Mouse (Mus musculus) kidney, embryonic 15.5 days (tissue): ENCODE data around the gene Nfix. TPM values are rescaled to one million over a fixed set of nuclear protein-coding genes. Genes with fewer than 3 reads are reported as not detected.
A peak's percentile ranks its signal among the peaks of the same experiment; 100 is the strongest.

Experiments used
- ATAC-seq: fragments of 200-750 bp; cut with Nextera tagmentation; replicated peaks from 2 replicates; pipeline ENCODE4 v1.8.0; 2017; ENCODE audit warnings: moderate TSS enrichment; ENCODE audit not compliant: low FRiP score
- H3K27ac ChIP-seq: fragments of 300-500 bp; sonication (generic); 2 replicates; pipeline ENCODE4 v1.5.1; 2015; ENCODE audit warnings: mild to moderate bottlenecking, inconsistent platforms
- H3K27me3 ChIP-seq: fragments of 300-500 bp; sonication (generic); 2 replicates; pipeline ENCODE4 v1.6.1; 2015; ENCODE audit warnings: inconsistent platforms
- H3K36me3 ChIP-seq: fragments of 300-500 bp; sonication (generic); 2 replicates; pipeline ENCODE4 v1.6.1; 2015; ENCODE audit warnings: inconsistent platforms
- H3K4me1 ChIP-seq: fragments of 300-500 bp; sonication (generic); 2 replicates; pipeline ENCODE4 v1.6.1; 2015; ENCODE audit warnings: inconsistent platforms
- H3K4me2 ChIP-seq: fragments of 300-500 bp; sonication (generic); 2 replicates; pipeline ENCODE4 v1.6.1; 2015; ENCODE audit warnings: moderate library complexity, mild to moderate bottlenecking, inconsistent platforms
- H3K4me3 ChIP-seq: fragments of 300-500 bp; sonication (generic); replicated peaks from 2 replicates; pipeline ENCODE4 v1.5.1; 2015; ENCODE audit warnings: mild to moderate bottlenecking, inconsistent platforms
- H3K9ac ChIP-seq: fragments of 300-500 bp; sonication (generic); 2 replicates; pipeline ENCODE4 v1.6.1; 2015; ENCODE audit warnings: mild to moderate bottlenecking, inconsistent platforms
- H3K9me3 ChIP-seq: fragments of 300-500 bp; sonication (generic); replicated peaks from 2 replicates; pipeline ENCODE4 v1.6.1; 2016; ENCODE audit warnings: inconsistent platforms
- WGBS: fragments of 180-500 bp; shearing (Covaris S2); methylation state at CpG from one replicate; pipeline ENCODE4 v1.1.7; 2015; ENCODE audit warnings: mixed read lengths; 5-methylcytosine and 5-hydroxymethylcytosine counted together
- polyA plus RNA-seq: library from polyadenylated mRNA; unstranded; fragments of >200 nt; fragmentation: Nextera tagmentation; extraction: Ambion mirVana; gene quantifications from 2 replicates; pipeline ENCODE4 v1.2.1, GENCODE M21; 2015

Gene Nfix
- polyA plus RNA-seq, 1 experiment from 2014 or later, result 15.5 TPM

- H3K4me2 ChIP-seq, result no peak overlapping the region
- ATAC-seq, result no peak
- no peak overlapping the region for H3K9ac ChIP-seq
- peaks cover 10% of the 10 kb centered on the region for H3K4me1 ChIP-seq
- no peak overlapping the region for H3K4me3 ChIP-seq
- H3K9me3 ChIP-seq, result no peaks in the 10 kb centered on the region
- no peaks in the 10 kb centered on the region for H3K36me3 ChIP-seq
- H3K27me3 ChIP-seq, result peaks cover 91% of the 10 kb centered on the region
- no peak overlapping the region for H3K27ac ChIP-seq
- 96% methylated on average over 5 of the region's 5 CpGs for WGBS
Measured at GRCm38 (mm10) chr8:84806031-84806430, 5.9 kb upstream of the Nfix start.

- peak overlapping the region; percentile 67 for H3K27ac ChIP-seq
- ATAC-seq, result 0 out of 2 replicates have a peak, but pooled peaks have one; percentile 11
- peaks cover 34% of the 10 kb centered on the region for H3K4me1 ChIP-seq
- H3K9me3 ChIP-seq, result no peaks in the 10 kb centered on the region
- H3K9ac ChIP-seq, result peak overlapping the region; percentile 88
- H3K27me3 ChIP-seq, result peaks cover 94% of the 10 kb centered on the region
- H3K36me3 ChIP-seq, result no peaks in the 10 kb centered on the region
- H3K4me3 ChIP-seq, result peak overlapping the region; percentile 72
- under 1% methylated on average over 99 of the region's 108 CpGs for WGBS
- peak overlapping the region; percentile 91 for H3K4me2 ChIP-seq
Measured at GRCm38 (mm10) chr8:84799136-84799931, 810 bp downstream of the Nfix start.

GRCm38 (mm10) chr8:84798446-84799135 lies 1.6 kb downstream of the Nfix start:
- Histone ChIP-seq H3K36me3 (no peaks in the 10 kb centered on the region), H3K4me1 (peaks cover 42% of the 10 kb centered on the region), H3K4me2 (peak overlapping the region; percentile 91), H3K27me3 (peaks cover 94% of the 10 kb centered on the region), H3K9ac (peak overlapping the region; percentile 88), H3K4me3 (peak overlapping the region; percentile 72), H3K9me3 (no peaks in the 10 kb centered on the region), H3K27ac (no peak overlapping the region)
- ATAC-seq, result no peak
- WGBS, result 49% methylated on average over 10 of the region's 10 CpGs

DNA sequence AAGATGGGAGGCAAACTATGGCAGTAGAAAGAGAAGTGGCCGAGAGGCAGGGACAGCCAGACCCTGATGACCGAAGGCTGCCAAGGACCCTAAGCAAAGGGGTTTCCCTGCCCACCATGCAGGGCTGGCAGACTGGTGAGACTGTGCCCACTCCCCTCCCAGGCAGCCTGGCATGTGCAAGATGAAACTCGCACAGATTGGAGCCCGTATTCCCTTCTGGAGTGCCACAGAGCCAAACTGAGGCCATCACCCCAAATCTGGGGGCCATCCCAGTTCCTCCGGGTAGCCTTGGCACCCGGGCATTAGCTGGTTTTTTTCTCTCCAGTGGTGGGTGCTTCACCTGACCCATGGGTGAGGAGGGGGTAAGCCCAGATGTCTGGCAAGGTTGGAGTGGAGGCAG lies 2.2 kb downstream of the Nfix start:
- Histone ChIP-seq H3K4me1 (peaks cover 39% of the 10 kb centered on the region), H3K9ac (no peak overlapping the region), H3K27me3 (peaks cover 94% of the 10 kb centered on the region), H3K4me3 (no peak overlapping the region), H3K27ac (no peak overlapping the region), H3K4me2 (peak overlapping the region; percentile 91), H3K36me3 (no peaks in the 10 kb centered on the region), H3K9me3 (no peaks in the 10 kb centered on the region)
- no peak for ATAC-seq
- 77% methylated on average over 6 of the region's 6 CpGs for WGBS

DNA sequence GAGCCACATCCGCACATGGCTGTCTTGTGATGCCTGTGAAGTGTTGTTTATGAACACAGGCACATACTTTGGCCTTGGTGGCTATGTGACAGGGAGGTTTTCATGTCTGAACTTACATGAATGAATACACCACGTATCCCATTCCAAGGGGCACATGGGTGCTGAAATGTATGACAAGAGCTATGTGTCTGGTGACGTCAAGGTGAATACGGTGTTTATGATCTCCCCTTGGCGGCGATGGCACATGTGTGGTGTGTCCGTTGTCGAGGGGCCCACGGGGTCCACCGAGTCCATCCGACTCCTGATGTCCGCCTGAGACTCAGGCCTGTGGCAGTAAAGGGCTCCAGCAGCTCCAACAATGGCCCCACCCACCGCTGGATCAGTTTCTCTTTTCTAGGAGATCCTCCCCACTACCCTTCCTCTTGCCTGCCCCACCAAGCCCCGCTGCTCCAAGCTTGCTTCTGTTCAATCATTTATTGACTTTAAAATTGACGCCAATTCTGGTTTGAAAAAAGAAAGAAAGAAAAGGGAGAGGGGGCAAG lies 2.8 kb downstream of the Nfix start:
- no peak overlapping the region for H3K27ac ChIP-seq
- H3K4me3 ChIP-seq, result no peak overlapping the region
- H3K27me3 ChIP-seq, result peaks cover 94% of the 10 kb centered on the region
- no peak overlapping the region for H3K9ac ChIP-seq
- peaks cover 39% of the 10 kb centered on the region for H3K4me1 ChIP-seq
- no peak overlapping the region for H3K4me2 ChIP-seq
- no peaks in the 10 kb centered on the region for H3K9me3 ChIP-seq
- no peak for ATAC-seq
- H3K36me3 ChIP-seq, result no peaks in the 10 kb centered on the region
- 74% methylated on average over 15 of the region's 15 CpGs for WGBS

DNA sequence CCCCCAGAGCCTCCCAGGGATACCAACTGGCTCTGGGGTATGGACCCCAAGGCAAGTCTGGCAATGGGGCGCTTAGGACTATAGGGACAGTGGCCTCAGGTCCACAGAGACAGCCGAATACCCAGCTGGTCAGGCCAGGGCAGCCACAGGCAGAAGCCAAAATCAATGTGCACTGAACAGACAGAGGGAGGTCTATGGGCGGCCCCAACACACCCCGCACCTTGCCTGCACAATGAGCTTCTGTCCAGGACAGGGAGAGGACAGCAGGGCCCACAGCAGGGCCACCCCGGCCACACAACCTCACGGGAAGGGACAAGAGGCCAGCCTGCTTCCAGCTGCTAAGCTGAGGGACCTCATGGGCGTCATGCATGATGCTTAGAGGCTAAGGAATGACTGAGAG lies 5.7 kb downstream of the Nfix start:
- Histone ChIP-seq H3K36me3 (no peaks in the 10 kb centered on the region), H3K4me3 (no peak overlapping the region), H3K27me3 (peaks cover 99% of the 10 kb centered on the region), H3K9me3 (no peaks in the 10 kb centered on the region), H3K4me2 (no peak overlapping the region), H3K4me1 (peaks cover 34% of the 10 kb centered on the region), H3K9ac (no peak overlapping the region), H3K27ac (0 out of 2 replicates have a peak overlapping the region, but pooled peaks have one; percentile 7)
- ATAC-seq, result no peak
- 50% methylated on average over 7 of the region's 7 CpGs for WGBS

DNA sequence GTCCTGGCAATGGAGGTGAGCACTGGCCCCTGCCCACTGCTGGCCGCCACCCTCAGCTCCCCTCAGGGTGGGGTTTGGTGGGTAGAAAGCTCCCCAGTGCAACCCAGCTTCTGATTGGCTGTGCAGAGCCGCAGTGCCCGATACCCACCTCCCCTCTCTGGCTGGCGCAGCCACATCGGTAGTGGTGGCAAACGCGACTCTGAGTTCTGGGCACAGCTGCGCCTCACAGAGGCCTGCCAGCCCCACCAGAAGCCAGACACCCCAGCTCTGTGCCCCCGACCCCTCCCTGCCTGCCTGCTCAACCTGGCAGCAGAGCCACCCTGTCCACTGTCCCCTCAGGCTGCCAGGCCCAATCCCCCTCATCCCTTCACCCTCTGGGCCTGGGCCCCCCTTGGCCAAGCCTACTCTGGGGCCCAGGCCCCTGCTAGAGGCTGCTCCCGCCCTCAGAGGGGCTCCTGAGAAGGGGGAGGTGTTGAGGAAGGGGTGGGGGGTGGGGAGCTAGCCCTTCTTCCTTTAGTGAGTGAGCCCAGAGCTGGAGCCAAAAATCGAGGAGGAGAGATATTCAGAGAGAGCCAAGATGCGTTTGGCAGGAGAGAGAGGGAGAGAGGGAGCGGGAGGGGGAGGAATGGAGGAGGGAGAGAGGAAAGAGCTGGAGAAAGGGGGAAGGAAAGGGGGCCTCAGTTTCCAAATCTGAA lies 6.2 kb downstream of the Nfix start:
- H3K4me2 ChIP-seq, result peak overlapping the region; percentile 27; the same call in 1 of the 2 replicates
- 62% methylated on average over 13 of the region's 13 CpGs for WGBS
- peaks cover 99% of the 10 kb centered on the region for H3K27me3 ChIP-seq
- peak overlapping the region; percentile 41; the same call in 1 of the 2 replicates for H3K27ac ChIP-seq
- no peaks in the 10 kb centered on the region for H3K9me3 ChIP-seq
- no peaks in the 10 kb centered on the region for H3K36me3 ChIP-seq
- ATAC-seq, result no peak; the same call in 1 of the 2 replicates
- H3K4me3 ChIP-seq, result no peak overlapping the region
- H3K9ac ChIP-seq, result no peak overlapping the region
- peaks cover 29% of the 10 kb centered on the region for H3K4me1 ChIP-seq

- Histone ChIP-seq H3K9me3 (no peaks in the 10 kb centered on the region), H3K4me1 (peaks cover 23% of the 10 kb centered on the region), H3K36me3 (no peaks in the 10 kb centered on the region), H3K27ac (no peak overlapping the region), H3K27me3 (peaks cover 99% of the 10 kb centered on the region), H3K9ac (no peak overlapping the region), H3K4me3 (no peak overlapping the region), H3K4me2 (no peak overlapping the region)
- ATAC-seq, result no peak
- 86% methylated on average over 9 of the region's 9 CpGs for WGBS
Measured at GRCm38 (mm10) chr8:84793134-84793533, 7.0 kb downstream of the Nfix start.

- peaks cover 99% of the 10 kb centered on the region for H3K27me3 ChIP-seq
- no peaks in the 10 kb centered on the region for H3K9me3 ChIP-seq
- H3K9ac ChIP-seq, result no peak overlapping the region
- H3K27ac ChIP-seq, result no peak overlapping the region
- ATAC-seq, result no peak
- H3K4me2 ChIP-seq, result no peak overlapping the region
- H3K36me3 ChIP-seq, result no peaks in the 10 kb centered on the region
- WGBS, result 79% methylated on average over 12 of the region's 12 CpGs
- no peak overlapping the region for H3K4me3 ChIP-seq
- H3K4me1 ChIP-seq, result peaks cover 18% of the 10 kb centered on the region
Measured at GRCm38 (mm10) chr8:84792429-84792947, 7.7 kb downstream of the Nfix start.

GRCm38 (mm10) chr8:84790537-84790936 lies 9.6 kb downstream of the Nfix start:
- no peak overlapping the region for H3K27ac ChIP-seq
- H3K9me3 ChIP-seq, result no peaks in the 10 kb centered on the region
- H3K4me3 ChIP-seq, result no peak overlapping the region
- H3K9ac ChIP-seq, result no peak overlapping the region
- no peak for ATAC-seq
- H3K4me2 ChIP-seq, result no peak overlapping the region
- peaks cover 36% of the 10 kb centered on the region for H3K4me1 ChIP-seq
- no peaks in the 10 kb centered on the region for H3K36me3 ChIP-seq
- H3K27me3 ChIP-seq, result peaks cover 99% of the 10 kb centered on the region
- 53% methylated on average over 2 of the region's 2 CpGs for WGBS

- Histone ChIP-seq H3K4me1 (peaks cover 40% of the 10 kb centered on the region), H3K9me3 (no peaks in the 10 kb centered on the region), H3K9ac (no peak overlapping the region), H3K27me3 (peaks cover 99% of the 10 kb centered on the region), H3K36me3 (no peaks in the 10 kb centered on the region), H3K4me3 (no peak overlapping the region), H3K4me2 (no peak overlapping the region), H3K27ac (no peak overlapping the region)
- ATAC-seq, result no peak
- WGBS, result 79% methylated on average over 9 of the region's 9 CpGs
Measured at GRCm38 (mm10) chr8:84789855-84790486, 10.2 kb downstream of the Nfix start.
